Mouse (Mus musculus): ENCODE measurements at regions not wholly inside any gene's neighbourhood (a gene's known extent, or its start where the extent isn't known, plus 50 kb on each side); places are given as distances from the start of the nearest gene placed in this dataset.

DNA sequence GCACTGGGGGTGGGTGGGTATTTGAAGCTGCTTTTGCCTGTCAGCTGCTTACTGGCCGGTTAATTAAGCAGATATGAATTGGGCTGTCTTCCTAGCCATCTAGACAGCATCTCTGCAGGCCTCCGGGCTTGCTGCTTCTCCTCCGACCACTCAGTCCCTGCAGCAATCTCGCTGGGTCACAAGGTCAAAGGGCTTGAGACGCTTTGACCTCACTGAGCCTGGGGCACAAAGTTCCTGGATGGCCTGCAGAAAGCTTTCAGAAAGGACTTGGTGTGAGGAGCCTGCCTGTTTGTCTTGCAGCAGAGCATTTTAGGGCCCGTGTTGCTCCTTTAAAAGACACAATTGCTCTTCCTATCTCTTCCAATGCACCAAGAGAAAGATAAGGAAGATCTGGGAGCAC lies 83.7 kb upstream of the Ppp2r5a start:
- DNase-seq: no peak
- intact Hi-C loops (cut with DNase I): no loop called here

DNA sequence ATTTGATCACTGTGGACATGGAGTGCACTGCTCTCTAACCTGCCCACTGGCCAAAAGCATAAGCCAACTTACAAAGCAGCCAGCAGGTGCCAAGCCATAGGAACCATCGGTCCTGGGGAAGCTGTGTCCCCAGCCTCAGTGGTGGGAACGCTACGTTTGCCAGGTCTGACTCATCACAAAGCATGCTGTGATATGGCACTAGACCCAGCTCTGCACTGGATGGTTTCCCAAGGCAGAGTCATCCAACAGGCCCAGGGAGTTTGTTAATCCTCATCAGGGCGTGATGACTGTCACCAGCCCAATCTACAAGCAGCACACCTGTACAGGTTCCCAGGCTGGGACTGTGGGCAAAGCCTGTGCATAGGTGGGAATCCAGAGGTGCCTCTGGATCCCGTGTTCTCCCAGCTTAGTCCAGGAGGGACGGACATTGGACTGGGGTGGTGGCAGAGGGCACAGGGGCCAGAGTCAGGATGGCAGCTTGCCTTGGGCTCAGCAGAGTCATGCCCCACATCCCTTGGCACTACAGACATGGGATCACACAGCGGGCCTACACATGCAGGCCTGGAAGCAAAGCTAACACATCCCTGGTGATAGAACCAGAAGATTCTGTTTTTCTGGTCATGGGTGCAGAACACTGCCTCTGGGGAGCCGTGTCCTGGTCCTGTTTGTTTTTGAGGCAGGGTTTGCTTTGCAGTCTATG lies 81.8 kb upstream of the Ppp2r5a start:
- DNase-seq: peak; percentile 49
- intact Hi-C loops (cut with DNase I): no loop called here

DNA sequence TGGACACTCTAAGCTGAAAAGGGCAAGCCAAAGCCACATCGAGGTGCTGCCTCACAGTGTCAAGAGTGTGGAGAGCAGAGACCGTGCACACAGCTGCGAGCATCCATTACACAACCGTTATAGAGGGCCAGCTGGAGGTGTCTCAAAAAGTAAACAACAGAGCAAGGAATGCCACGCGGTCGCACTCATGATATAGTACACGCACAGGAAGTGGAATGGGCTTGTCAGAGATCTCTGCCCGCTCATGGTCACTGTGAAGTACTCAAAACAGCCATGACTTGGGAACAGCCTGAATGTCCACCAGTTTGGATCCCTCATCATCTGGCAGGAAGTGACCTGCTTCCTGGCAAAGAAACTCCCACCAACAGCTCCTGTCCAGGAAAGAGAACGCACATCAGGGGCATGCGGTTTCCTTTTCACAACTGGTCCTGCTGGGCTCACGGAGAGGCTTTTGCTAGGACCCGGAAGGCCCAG lies 76.9 kb upstream of the Ppp2r5a start:
- DNase-seq: no peak
- intact Hi-C loops (cut with DNase I): no loop called here

DNA sequence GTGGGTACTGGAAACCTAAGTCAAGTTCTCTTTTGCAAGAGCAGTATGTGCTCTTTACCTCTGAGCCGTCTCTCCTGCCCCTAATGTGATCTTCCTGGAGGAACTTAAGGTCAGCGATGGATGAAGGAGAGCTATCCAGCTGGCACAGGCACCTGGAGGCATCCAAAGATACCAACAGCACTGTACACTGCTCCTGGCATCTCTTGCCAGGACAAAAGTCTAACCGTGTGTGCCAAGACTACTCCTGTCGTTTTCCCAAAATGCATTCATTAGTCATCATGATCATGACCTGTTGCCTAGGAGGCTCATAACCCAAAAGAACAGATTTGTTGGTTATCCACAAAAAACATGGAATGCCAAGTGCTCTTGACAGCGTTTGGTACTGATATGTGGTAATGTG lies 69.5 kb upstream of the Ppp2r5a start:
- no peak for DNase-seq
- intact Hi-C loops (cut with DNase I): no loop called here

DNA sequence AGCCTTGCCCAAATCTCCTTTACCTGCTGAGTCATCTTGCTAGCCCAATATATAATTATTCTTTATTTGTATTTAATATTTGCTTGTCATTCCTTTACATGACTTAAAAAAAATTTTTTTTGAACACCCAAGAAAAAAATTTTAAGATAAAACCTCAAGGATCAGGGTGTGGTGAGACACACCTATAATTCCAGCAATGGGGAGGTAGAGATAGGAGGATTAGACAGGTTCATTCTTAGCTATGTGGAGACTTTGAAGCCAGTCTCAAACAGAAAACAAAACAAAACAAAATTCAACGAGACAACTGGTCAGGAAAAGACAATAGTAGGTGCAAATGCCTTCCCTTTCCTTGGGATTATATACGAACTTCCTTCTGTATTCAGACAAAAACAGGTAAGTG lies 68.4 kb upstream of the Ppp2r5a start:
- intact Hi-C loops (cut with DNase I): no loop called here
- no peak for DNase-seq

DNA sequence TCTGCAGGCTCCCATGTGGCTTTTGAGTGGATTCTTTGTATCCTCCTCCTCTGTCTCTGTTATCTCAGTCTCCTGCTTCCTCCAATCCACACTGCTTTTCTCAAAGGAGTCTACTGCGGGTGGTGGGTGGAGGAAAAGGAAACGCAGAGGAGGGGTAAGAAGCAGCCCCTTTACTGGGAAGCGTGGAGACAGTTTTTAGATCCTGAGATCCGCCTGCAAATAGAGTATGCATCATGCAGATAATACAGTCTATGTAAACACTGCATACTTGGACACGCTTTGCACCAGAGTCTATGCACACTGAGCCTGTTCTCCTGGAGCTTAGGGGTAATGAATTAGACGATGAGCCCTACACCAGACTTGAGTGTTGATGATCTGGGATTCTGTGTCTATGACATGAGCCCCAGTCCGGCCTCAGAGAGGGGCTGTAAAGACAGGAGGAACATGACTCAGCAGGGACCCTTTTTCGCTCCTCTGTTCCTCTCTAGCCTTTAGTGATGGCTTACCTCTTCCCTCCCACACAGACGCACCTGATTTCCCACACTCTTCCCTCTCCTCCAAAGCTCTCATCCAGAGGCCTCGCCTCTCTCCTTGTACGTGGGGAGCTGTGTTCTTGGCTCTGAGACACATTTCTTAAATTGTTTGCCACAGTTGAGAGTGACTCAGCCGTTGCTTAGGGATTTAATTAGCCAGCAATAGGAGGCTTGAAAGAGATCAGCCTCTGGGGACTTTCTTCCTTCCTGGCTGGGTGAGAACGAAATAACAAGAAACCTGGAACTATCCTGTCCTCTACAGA lies 67.3 kb upstream of the Ppp2r5a start:
- no peak for DNase-seq
- intact Hi-C loops (cut with DNase I): no loop called here

DNA sequence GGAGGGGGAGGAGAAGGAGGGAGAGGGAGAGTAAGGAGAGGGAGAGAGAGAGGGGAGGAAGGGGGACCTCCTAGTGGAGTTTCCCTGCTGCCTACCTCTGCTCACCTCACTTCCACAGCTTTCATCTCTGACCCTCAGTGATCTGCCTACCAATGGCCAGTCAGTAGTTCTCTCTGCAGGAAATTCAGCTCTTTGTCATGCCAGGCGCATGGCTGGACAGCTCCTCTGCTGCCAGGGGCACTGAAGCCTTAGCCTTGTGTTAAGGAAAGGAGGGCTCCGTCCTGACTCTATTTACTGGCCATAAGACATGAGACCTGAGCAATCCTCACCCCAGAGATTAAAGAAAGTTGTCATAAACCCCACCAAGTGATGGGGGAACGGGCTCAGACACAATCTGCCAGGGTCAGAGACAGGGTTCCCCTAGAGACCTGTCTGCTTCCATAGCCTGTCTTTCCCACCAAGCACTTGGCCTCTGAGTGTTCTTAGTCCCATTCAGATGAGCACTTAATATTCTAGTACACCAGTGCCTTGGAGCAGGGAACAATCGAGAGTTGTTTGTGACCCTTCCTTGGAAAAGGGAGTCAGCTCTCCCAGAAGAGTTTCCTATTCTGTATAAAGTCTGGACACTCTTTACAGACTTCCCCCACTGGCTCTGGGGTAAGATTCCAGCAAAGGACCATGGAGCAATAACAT lies 65.9 kb upstream of the Ppp2r5a start:
- DNase-seq: no peak
- intact Hi-C loops (cut with DNase I): no loop called here

DNA sequence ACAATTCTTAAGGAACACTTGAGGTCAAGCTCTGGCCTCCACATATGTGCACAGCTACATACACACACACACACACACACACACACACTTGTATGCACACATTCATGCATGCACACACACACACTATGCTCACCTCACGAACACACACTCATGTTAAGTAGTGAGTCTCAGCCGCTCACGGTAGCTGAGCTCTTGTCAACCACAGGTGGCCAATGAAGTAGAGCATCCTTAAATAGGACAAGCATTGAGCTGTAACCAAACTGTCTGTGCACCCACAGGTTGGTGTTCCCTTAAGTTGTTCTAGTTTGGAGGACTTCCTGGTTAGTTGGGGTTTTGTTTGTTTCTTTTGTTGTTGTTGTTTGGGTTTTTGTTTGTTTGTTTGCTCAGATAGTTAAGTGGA lies 63.2 kb upstream of the Ppp2r5a start:
- DNase-seq: no peak
- intact Hi-C loops (cut with DNase I): no loop called here

DNA sequence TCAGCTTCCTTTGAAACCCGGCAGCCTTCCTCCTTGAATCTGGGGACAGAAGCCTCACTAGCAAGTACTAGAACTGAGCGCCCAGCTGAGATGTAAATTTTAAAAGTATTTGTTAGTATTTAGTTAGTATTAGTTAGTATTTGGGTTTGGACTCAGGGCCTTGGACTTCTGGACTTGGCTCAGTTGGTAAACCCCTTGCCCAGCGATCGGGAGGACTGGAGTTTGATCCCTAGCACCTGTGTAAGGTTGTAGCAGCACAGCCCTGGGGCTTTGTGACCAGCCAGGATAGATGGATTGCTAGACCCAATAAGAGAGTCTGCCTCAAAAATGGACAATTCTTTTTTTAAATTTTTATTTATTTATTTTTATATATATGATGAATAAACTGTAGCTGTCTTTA lies 62.7 kb upstream of the Ppp2r5a start:
- no peak for DNase-seq
- intact Hi-C loops (cut with DNase I): no loop called here

DNA sequence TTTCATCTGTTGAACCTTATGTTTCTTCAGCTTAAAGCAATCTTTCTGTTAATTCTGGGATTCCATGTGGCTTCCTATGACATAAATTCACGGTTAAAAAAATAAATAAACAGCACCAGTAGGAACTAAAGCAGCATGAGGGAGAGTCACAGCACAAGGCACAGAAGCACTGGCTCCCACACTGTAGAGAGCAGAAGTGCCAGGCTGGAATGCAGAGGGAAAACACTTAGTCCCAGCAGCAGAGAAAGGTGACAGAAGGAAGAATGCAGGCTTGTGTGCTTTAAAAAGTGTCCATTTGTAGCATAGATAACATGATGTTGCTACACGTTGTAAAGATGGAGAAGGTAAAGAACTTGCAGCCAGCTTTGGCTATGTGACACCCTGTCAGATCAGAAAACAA lies 62.1 kb upstream of the Ppp2r5a start:
- DNase-seq: no peak
- intact Hi-C loops (cut with DNase I): no loop called here

DNA sequence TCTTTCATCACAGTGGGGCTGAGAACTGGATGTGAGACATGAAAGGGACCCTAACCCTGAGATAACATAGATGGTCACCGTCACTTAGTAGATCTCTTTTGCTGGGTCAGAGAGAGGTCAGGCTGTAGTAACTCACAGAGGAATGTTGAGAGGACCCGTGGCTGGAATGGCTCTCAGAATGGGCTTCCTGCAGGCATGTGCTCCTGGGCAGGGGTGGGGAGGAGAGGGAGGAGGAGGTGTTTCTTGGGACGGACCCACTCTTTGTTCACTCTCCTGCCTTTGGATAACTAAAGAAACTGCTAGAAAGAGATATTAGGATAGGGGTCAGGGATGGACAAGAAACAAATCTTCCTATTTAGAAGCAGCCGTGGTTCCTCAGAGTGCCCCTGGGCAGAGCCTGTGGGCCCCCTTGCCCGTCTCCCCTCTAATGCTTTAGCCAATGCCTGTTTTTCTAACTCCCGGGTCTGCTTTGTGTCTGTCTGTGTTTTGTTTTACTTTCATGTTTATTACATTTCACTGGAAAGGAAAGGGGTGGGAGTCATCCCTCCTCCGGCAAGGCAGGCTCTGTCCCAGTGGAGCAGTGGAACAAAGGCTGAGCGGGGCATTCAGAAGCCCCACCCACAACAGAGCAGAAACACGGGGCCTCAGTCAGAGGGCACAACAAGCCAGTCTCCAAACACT lies 58.9 kb upstream of the Ppp2r5a start:
- DNase-seq: no peak

DNA sequence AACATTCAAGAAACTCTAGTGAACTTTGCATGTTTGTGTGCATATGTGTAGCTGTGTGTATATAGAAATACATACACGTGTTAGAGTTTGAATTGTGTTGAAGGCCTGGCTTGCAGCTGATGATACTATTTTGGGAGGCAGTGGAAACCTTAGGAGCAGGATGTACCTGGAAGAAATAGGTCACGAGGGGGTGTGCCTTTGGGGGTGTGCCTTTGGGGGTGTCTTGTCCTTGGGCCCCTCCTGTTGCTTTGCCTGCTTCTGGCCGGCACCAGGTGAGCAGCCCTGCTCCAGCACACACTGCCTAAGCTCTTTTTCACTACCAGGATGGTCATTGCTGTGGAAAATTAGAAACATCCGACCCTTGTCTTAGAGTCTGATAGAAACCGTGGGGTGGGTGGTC lies 56.0 kb upstream of the Ppp2r5a start:
- no peak for DNase-seq
- intact Hi-C loops (cut with DNase I): no loop called here

More for the DNA sequence above, 58.9 kb upstream of the Ppp2r5a start:
- intact Hi-C loops (cut with DNase I): no loop called here

DNA sequence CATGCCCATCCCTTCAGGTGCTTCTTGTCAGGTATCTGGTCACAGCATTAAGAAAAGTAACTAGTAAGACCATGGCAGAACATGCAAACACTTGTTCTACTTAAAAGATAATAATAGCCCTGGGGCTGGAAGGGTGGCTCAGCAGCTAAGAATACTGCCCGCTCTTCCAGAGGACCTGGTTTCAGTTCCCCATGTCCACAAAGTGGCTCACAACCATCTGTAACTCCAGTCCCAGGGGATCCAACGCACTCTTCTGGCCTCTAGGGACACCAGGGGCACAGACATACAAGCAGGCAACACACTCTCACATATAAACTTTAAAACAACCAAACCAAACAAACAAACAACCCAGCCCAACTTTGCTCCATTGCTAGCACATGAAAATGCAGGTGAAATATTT lies 55.2 kb upstream of the Ppp2r5a start:
- intact Hi-C loops (cut with DNase I): no loop called here
- DNase-seq: no peak

DNA sequence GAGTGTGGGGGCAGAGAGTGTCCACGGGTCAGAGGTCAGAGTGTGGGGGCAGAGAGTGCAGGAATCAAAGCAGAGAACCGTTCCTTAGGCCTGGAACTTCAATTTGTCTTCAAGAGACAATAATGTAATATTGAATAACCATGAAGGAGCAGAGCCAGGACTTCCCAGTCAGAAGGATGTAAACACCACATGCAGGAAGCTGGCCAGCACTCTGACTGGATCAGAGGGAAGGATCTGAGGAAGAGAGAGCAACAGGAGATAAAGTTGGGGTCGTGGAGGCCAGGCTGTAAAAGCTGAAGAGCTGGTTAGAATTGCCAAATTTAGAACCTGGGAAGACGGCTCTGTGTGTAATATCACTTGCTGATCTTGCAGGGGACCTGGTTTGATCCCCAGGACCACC lies 54.0 kb upstream of the Ppp2r5a start:
- no peak for DNase-seq
- intact Hi-C loops (cut with DNase I): no loop called here

DNA sequence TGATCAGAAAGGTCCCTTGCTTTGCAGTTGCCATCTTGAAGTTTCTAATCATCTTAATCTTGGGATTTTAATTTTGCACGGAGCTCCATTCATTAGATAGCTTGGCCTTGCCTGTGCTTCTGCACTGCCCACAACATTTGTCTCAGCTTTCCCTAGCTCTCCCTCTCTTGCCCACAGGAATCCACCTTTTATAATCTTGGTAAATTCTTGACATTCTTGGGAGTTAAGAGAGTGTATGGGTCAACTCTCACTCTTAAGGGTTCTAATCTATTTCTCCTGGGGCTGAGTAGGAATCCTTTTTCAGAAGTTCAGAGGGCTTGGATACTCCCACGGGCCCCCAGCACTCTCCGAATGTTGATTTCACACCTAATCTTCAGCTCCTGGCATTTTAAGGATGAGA lies 51.5 kb upstream of the Ppp2r5a start:
- DNase-seq: no peak
- intact Hi-C loops (cut with DNase I): no loop called here

DNA sequence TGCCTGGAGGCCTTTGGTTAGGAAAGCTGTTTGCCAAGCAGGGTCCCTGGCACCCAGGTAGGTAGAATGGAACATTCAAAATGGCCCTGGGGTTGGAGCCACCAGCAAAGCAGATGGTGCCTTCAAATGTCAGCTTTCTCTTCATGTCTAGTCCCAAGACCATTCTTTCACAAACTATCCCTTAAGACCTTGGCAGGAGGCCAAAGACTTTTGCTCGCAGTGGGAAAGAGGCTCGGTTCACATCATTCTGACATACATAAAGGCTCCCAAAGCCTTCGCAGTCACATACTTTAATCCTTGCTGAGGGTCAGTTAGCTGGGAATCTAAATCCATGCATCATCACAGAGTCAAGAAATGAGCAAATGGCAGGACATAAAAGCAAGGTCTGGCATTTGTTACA lies 50.5 kb upstream of the Ppp2r5a start:
- intact Hi-C loops (cut with DNase I): no loop called here
- no peak for DNase-seq
